Mouse (Mus musculus) midbrain, embryonic 13.5 days (tissue): ENCODE data around the gene Abca9. TPM values are rescaled to one million over a fixed set of nuclear protein-coding genes. Genes with fewer than 3 reads are reported as not detected.

Source experiments
- ATAC-seq: fragments of 200-750 bp; cut with Nextera tagmentation; 2 replicates; pipeline ENCODE4 v1.8.0; 2017; ENCODE audit warnings: mild to moderate bottlenecking, moderate TSS enrichment, moderate library complexity
- H3K27ac ChIP-seq: fragments of 300-500 bp; sonication (generic); 2 replicates; pipeline ENCODE4 v1.5.1; 2015; ENCODE audit warnings: inconsistent platforms, mild to moderate bottlenecking, moderate library complexity
- H3K27me3 ChIP-seq: fragments of 300-500 bp; sonication (generic); 2 replicates; pipeline ENCODE4 v1.6.1; 2015; ENCODE audit warnings: mild to moderate bottlenecking, inconsistent platforms
- H3K36me3 ChIP-seq: fragments of 300-500 bp; sonication (generic); 2 replicates; pipeline ENCODE4 v1.6.1; 2015; ENCODE audit warnings: mild to moderate bottlenecking, inconsistent platforms
- H3K4me1 ChIP-seq: fragments of 300-500 bp; sonication (generic); replicated peaks from 2 replicates; pipeline ENCODE4 v1.6.1; 2015; ENCODE audit warnings: inconsistent platforms
- H3K4me2 ChIP-seq: fragments of 300-500 bp; sonication (generic); replicated peaks from 2 replicates; pipeline ENCODE4 v1.6.1; 2015; ENCODE audit warnings: moderate library complexity, mild to moderate bottlenecking, inconsistent platforms
- H3K4me3 ChIP-seq: fragments of 300-500 bp; sonication (generic); replicated peaks from 2 replicates; pipeline ENCODE4 v1.5.1; 2015; ENCODE audit warnings: mild to moderate bottlenecking, inconsistent platforms
- H3K9ac ChIP-seq: fragments of 300-500 bp; sonication (generic); replicated peaks from 2 replicates; pipeline ENCODE4 v1.6.1; 2015; ENCODE audit warnings: mild to moderate bottlenecking, inconsistent platforms
- H3K9me3 ChIP-seq: fragments of 300-500 bp; sonication (generic); 2 replicates; pipeline ENCODE4 v1.6.1; 2016; ENCODE audit warnings: mild to moderate bottlenecking, inconsistent platforms
- WGBS: fragments of 180-500 bp; shearing (Covaris S2); methylation state at CpG from one replicate; pipeline ENCODE4 v1.1.7; 2015; 5-methylcytosine and 5-hydroxymethylcytosine counted together
- polyA plus RNA-seq: library from polyadenylated mRNA; unstranded; fragments of >200 nt; fragmentation: Nextera tagmentation; extraction: Ambion mirVana; gene quantifications from 2 replicates; pipeline ENCODE4 v1.2.1, GENCODE M21; 2015

The Abca9 gene
- 2.8 and 3.0 TPM in 2 replicates for polyA plus RNA-seq

DNA sequence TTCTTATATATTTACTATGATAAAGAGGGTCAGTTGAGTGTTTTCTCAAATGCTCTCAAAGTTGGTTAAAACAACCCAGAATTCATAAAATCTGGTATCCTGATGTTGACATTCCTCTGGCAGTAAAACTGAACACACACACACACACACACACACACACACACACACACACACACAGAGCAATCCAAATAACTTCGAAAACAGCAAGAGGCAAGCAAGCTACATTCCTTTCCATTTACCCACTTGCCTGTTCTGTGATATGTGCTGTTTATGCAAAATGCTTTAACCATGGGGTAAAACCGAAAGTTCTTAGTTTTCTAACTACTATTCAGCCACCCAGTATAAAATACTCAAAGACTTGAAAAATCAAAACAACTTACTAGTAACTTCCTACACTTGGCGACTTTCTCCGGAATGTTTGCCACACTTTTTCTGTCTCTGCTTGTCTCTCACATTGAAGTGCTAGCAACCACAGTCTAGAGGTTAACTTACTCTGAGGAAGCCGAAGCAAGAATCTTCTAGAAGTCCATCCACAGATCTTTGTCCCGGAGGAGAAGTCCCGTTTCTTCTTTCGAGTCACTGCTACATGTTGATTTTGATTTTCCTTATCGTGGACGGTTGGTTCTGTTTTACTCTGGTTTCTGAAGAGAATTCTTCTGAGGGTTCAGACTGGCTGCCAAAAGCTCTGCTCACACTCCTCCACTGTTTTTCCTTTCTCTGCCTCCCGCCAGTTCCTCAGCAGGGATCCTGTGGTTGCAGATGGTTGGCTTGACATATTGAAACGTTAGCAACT lies at the start of gene Abca9:
Abca9 (minus strand) TSS at position 738 of the 793 bp plus-strand sequence.
- 55% methylated on average over 12 of the region's 12 CpGs for WGBS
- Histone ChIP-seq H3K9me3 (no peaks in the 10 kb centered on the region), H3K36me3 (no peaks in the 10 kb centered on the region), H3K4me3 (no peak within 1 kb of the TSS), H3K27me3 (no peaks in the 10 kb centered on the region), H3K4me1 (no peaks in the 10 kb centered on the region), H3K4me2 (no peak within 1 kb of the TSS), H3K27ac (no peak within 1 kb of the TSS), H3K9ac (no peak within 1 kb of the TSS)
- no peak for ATAC-seq

DNA sequence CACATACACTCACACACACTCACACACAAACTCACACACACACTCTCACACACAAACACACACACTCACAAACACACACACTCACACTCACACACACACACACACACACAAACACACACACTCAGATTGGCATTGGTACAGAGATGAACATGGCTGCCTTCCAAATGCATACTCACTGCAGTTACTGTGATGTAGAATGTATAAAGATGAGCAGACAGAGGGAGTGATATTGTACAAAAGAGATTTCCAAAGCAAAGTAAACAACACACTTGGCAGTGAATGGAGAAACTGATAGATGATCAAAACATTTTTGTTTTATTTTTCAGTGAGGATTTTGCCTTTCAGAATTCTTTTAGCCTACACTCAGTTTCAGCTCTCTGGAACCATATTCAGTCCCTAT lies 49.1 kb upstream of the Abca9 start:
- H3K36me3 ChIP-seq, result no peaks in the 10 kb centered on the region
- no peaks in the 10 kb centered on the region for H3K27me3 ChIP-seq

DNA sequence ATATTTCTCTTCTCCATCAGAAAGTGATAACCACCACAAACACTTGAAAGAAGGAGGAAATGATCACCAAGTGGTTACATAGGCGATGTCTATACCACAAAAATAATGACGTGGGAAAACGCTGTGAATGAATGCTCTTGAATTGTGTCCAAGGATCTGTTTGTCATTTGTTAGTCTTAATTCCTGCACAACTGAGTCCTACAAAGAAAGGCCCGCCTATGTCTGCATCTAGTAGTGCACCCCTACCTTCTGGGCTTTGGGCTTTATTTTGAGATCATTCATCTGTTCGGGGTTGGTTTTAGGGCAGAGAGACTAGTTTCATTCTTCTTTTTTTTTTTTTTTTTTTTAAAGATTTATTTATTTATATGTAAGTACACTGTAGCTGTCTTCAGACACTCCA lies 35.9 kb upstream of the Abca9 start:
- Histone ChIP-seq H3K9ac (no peak overlapping the region), H3K4me2 (no peak overlapping the region), H3K36me3 (no peaks in the 10 kb centered on the region), H3K9me3 (no peaks in the 10 kb centered on the region), H3K4me1 (no peaks in the 10 kb centered on the region), H3K27ac (no peak overlapping the region), H3K4me3 (no peak overlapping the region), H3K27me3 (no peaks in the 10 kb centered on the region)
- no peak for ATAC-seq
- 94% methylated on average over 5 of the region's 5 CpGs for WGBS

More for the DNA sequence above, 49.1 kb upstream of the Abca9 start:
- Histone ChIP-seq H3K4me3 (no peak overlapping the region), H3K9ac (no peak overlapping the region), H3K4me1 (no peaks in the 10 kb centered on the region), H3K27ac (no peak overlapping the region), H3K9me3 (no peaks in the 10 kb centered on the region), H3K4me2 (no peak overlapping the region)
- ATAC-seq, result no peak

DNA sequence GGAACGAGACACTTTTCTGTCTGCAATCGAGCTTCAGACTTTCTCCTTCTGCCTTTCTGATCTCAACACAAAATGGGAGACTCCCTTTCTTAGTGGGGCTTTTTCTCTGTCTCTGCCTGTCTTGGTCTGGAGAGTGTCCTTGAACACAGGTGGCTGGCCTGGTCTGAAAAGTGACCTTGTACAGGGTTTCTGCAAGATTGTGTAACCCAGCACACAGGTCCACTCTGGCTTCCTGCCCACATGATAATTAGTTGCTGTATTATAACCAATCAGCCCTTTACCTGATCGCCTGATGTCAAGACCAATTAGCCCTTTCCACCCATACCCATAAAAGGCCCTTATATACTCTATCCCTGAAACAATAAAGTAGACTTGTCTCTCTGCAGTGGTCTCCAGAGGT lies 30.9 kb upstream of the Abca9 start:
- ATAC-seq, result no peak
- WGBS, result 83% methylated on average over 3 of the region's 3 CpGs

DNA sequence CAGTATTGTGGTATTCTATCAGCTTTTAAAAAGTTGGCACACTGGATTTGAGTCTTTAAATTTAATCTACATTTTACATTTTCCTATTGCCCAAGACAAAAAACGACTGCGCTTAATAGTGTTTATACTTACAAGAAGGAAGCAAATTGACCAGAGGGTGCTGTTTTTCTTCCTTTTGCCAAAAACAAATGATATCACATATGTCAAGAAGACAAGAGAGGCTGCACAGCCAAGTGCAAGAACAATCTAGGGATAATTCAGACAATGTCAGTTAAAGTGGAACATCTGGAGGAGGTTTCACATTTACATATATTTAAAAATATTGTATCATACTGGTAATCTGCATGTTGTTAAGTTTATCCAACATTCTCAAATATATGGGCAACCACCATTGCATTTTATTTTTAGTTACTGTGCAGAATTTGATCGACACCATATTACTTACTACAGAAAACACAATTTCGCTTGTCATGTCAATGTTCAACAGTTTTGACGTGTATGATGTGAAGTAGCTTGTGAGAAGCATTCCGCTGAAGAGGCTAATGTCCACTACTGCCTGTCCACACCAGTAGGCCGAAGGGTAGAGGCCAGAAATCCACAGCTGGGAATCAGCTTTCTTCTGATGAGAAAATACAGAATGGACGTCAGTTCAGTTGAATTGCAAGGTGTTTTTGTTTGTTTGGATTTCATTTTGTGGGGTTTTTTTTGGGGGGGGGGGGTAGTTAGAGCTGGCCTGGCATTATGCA lies 28.7 kb upstream of the Abca9 start:
- no peaks in the 10 kb centered on the region for H3K27me3 ChIP-seq
- WGBS, result 89% methylated on average over 8 of the region's 8 CpGs
- no peak overlapping the region for H3K4me3 ChIP-seq
- no peaks in the 10 kb centered on the region for H3K4me1 ChIP-seq
- H3K4me2 ChIP-seq, result no peak overlapping the region
- no peaks in the 10 kb centered on the region for H3K9me3 ChIP-seq
- no peak for ATAC-seq
- no peak overlapping the region for H3K9ac ChIP-seq
- no peak overlapping the region for H3K27ac ChIP-seq
- H3K36me3 ChIP-seq, result no peaks in the 10 kb centered on the region

More for the DNA sequence above, 30.9 kb upstream of the Abca9 start:
- Histone ChIP-seq H3K27ac (no peak overlapping the region), H3K27me3 (no peaks in the 10 kb centered on the region), H3K4me1 (no peaks in the 10 kb centered on the region), H3K9ac (no peak overlapping the region), H3K36me3 (no peaks in the 10 kb centered on the region), H3K4me2 (no peak overlapping the region), H3K4me3 (no peak overlapping the region), H3K9me3 (no peaks in the 10 kb centered on the region)

DNA sequence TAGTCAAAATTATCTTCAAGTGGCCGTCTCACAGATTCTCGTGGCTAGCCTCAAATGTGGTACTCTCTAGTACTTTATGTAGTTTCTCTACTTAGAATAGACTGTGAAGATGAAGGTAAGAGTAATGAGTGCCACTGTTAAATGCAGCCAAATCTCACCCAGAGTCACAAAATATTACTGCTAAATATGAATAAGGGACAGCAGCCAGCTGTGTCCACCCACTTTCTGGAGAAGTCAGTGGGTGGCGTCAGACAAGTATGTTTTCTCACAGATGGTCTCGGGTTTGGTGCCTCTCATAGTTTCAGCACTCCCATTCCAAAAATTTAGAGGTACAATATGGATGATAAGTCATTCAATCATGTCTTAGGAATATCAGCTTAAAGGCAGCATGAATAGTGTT lies 27.3 kb upstream of the Abca9 start:
- no peak overlapping the region for H3K4me3 ChIP-seq
- WGBS, result 89% methylated on average over 4 of the region's 4 CpGs
- no peaks in the 10 kb centered on the region for H3K4me1 ChIP-seq
- no peak for ATAC-seq
- no peaks in the 10 kb centered on the region for H3K27me3 ChIP-seq
- no peaks in the 10 kb centered on the region for H3K9me3 ChIP-seq
- H3K27ac ChIP-seq, result no peak overlapping the region
- no peak overlapping the region for H3K9ac ChIP-seq
- H3K4me2 ChIP-seq, result no peak overlapping the region
- H3K36me3 ChIP-seq, result no peaks in the 10 kb centered on the region

DNA sequence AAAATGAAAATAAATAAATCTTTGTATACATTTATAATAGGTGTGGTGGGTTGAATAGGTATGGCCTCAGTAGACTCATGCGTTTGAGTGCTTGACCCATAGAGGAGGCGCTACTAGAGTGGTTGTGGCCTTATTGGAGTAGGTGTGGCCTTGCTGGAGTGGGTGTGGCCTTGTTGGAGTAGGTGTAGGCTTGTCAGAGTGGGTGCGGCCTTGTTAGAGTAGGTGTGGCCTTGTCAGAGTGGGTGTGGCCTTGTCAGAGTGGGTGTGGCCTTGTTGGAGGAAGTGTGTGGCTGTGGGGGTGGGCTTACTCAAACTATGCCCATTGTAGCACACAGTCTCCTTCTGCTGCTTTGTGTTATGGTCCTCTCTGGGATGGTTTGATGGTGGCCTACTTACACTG lies 3.2 kb upstream of the Abca9 start:
- WGBS, result 92% methylated on average over 3 of the region's 3 CpGs

DNA sequence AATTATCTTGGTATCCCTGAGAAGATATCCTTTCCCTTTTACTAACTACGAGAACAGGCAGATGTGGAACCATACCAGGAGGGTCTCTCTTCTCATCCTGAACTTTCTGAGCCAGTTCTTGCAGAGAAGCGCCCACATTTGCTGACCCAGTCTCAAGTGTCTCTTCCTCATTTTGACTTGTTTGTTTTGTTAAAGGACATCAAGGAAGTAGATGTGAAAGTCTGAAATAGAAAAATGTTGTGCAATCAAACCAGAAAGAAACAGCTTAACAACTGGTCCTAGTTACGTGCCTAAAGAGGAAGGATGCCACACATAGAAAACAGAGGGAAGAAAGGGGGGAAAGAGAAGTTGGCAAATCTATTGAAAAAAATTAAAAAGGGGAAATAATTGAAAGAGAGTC lies 2.2 kb downstream of the Abca9 start:
- no peak overlapping the region for H3K4me3 ChIP-seq
- H3K9me3 ChIP-seq, result no peaks in the 10 kb centered on the region
- H3K4me1 ChIP-seq, result no peaks in the 10 kb centered on the region
- H3K27ac ChIP-seq, result no peak overlapping the region
- WGBS, result 73% methylated on average over 3 of the region's 3 CpGs
- H3K4me2 ChIP-seq, result no peak overlapping the region
- no peak overlapping the region for H3K9ac ChIP-seq
- no peak for ATAC-seq
- no peaks in the 10 kb centered on the region for H3K27me3 ChIP-seq
- no peaks in the 10 kb centered on the region for H3K36me3 ChIP-seq

More for the DNA sequence above, 3.2 kb upstream of the Abca9 start:
- no peaks in the 10 kb centered on the region for H3K9me3 ChIP-seq
- H3K4me2 ChIP-seq, result no peak overlapping the region
- no peaks in the 10 kb centered on the region for H3K27me3 ChIP-seq
- no peaks in the 10 kb centered on the region for H3K36me3 ChIP-seq
- no peak for ATAC-seq
- no peaks in the 10 kb centered on the region for H3K4me1 ChIP-seq
- no peak overlapping the region for H3K4me3 ChIP-seq
- no peak overlapping the region for H3K9ac ChIP-seq
- no peak overlapping the region for H3K27ac ChIP-seq

DNA sequence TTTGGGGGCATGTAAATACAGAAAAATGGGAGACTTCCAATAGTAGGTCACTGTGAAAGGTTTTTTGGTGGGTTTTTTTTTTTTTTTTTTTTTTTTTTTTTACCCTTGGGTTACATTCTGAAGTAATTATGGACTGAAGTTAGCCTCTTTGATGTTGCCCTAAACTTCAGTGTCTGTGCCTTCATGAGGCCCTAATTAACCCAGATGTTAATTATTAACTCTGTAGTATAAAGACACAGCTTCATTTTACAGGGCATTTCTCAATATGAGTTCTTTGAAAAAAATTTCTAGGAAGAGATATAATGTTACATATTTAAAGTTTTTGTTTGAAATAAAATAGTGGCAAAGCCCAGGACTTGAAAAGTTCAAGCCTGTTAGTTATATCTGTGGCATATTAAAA lies 2.6 kb downstream of the Abca9 start:
- H3K27me3 ChIP-seq, result no peaks in the 10 kb centered on the region
- H3K27ac ChIP-seq, result no peak overlapping the region
- H3K4me3 ChIP-seq, result no peak overlapping the region
- no peak for ATAC-seq
- no peaks in the 10 kb centered on the region for H3K36me3 ChIP-seq
- no peak overlapping the region for H3K4me2 ChIP-seq
- H3K9ac ChIP-seq, result no peak overlapping the region
- no peaks in the 10 kb centered on the region for H3K9me3 ChIP-seq
- H3K4me1 ChIP-seq, result no peaks in the 10 kb centered on the region

DNA sequence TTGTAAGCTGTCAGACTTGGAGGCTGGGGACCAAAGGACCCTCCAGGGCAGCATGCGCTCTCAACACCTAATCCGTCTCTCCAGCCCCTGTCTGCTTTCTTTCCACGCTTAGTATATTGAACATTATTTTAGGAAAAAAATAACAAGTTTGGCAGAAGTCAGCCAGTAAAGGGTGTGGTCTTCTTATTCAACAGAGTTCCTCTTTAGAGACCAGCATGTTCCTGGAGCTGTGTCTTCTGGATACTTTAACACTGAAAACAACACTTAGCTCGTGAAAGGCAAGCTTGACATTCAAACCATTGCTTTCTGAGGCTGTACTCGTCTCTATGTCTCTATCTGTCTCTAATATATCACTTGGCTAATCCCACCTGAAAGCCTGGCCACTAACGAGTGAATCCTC lies 10.9 kb downstream of the Abca9 start:
- H3K9me3 ChIP-seq, result no peaks in the 10 kb centered on the region
- H3K36me3 ChIP-seq, result no peaks in the 10 kb centered on the region
- H3K27me3 ChIP-seq, result no peaks in the 10 kb centered on the region
- H3K4me1 ChIP-seq, result no peaks in the 10 kb centered on the region
- WGBS, result 75% methylated on average over 6 of the region's 6 CpGs
- no peak overlapping the region for H3K9ac ChIP-seq
- no peak for ATAC-seq
- no peak overlapping the region for H3K4me3 ChIP-seq
- H3K4me2 ChIP-seq, result no peak overlapping the region
- no peak overlapping the region for H3K27ac ChIP-seq

DNA sequence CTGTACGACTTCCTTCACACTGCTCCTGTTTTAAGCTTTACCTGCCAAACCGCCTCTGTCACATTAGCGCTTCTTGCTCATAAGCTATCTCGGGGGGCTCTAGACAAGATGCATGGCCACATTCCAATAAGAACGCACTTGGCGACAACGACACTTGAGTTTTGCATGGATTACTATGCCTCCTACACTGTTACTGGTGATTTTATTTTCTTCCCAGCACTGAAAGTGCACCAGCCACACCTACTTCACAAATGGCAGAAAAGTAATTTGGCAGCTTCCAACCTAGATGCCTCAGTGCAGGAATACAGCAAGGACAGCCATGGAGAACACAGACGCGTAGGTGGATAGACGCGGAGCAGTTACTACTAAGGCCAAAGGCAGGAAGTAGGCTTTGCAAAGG lies 12.0 kb downstream of the Abca9 start:
- no peak overlapping the region for H3K4me2 ChIP-seq
- ATAC-seq, result no peak
- H3K4me1 ChIP-seq, result no peaks in the 10 kb centered on the region
- WGBS, result 96% methylated on average over 11 of the region's 11 CpGs
- no peak overlapping the region for H3K9ac ChIP-seq
- H3K27ac ChIP-seq, result no peak overlapping the region
- no peaks in the 10 kb centered on the region for H3K9me3 ChIP-seq
- no peak overlapping the region for H3K4me3 ChIP-seq
- H3K27me3 ChIP-seq, result no peaks in the 10 kb centered on the region
- H3K36me3 ChIP-seq, result no peaks in the 10 kb centered on the region

DNA sequence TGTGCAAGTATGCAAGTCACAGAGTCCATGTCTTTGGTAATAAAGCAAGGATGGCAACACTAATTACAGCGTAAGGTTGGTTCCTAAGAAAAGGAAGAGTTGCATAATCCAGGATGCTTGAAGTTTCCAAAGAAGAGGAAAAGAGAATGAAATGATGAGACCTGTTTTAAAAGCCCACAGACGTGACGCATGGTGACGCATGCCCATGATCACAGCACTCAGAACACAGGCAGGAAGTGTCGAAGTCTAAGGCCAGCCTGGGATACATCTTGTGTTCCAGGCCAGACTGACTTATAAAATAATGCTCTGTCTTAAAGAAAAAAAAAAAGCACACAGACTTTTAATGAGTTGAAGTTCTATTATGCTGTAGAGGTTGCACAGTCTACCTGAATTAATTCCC lies 20.4 kb downstream of the Abca9 start:
- no peaks in the 10 kb centered on the region for H3K27me3 ChIP-seq
- H3K9ac ChIP-seq, result no peak overlapping the region
- no peaks in the 10 kb centered on the region for H3K36me3 ChIP-seq
- H3K9me3 ChIP-seq, result no peaks in the 10 kb centered on the region
- H3K4me2 ChIP-seq, result no peak overlapping the region
- ATAC-seq, result no peak
- 93% methylated on average over 5 of the region's 5 CpGs for WGBS
- H3K27ac ChIP-seq, result no peak overlapping the region
- H3K4me1 ChIP-seq, result no peaks in the 10 kb centered on the region
- no peak overlapping the region for H3K4me3 ChIP-seq
